Mouse (Mus musculus): Measurements from ENCODE around the gene Ciz1.

DNA sequence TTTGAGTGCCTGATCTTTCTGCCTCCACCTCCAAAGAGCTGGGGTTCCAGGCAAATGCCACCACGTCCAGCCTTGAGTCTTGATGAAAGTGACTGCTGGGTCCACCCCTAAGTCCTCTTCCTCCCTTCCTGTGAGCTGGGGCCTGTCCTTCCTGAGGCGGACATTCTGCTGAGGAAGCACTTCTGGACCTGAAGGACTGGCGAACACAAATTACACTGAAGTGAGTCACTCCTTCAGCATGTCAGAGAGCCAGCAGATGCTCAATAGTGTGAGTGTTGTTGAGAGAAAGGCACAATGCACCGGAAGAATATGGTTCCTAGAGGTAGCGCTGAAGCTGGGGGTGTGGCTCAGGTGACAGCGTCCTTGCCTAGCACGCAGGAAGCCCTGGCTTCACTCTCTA, 26.8 kb upstream of the Ciz1 start:
- TF ChIP-seq CTCF (IDR thresholded peaks at IDR 0.05; ENCODE audit: low read depth) (no peak), EP300 (IDR thresholded peaks at IDR 0.05; ENCODE audit: low read depth) (no peak)
